Mouse (Mus musculus): ENCODE data around the gene Adam8.

DNA sequence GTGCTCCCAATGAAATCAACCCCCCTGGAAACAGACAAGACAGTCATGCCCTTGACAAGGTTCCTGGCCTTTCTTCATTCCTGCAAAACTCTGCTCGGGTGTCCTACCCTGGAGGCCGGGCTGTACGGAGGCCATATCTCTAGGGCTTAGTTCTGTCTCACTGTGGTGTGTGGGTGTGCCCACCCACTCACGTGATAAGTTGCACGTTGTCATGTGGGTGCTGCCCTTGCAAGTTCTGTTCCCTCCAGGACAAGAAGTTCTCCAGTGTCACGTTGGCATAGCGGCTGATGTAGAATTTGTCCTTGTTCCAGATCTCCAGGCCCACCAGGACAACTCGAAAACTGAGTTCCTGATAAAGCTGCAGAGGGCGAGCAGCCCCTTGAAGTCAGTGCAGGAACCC is 4.1 kb downstream of the Adam8 start:
- TF ChIP-seq CTCF (IDR thresholded peaks at IDR 0.05) (no peak), EP300 (IDR thresholded peaks at IDR 0.05) (no peak)

Measured in lung, postnatal 0 days (tissue).